Mouse (Mus musculus): ENCODE data around the gene Gm3676.
"Not testable (repeated sequence)": the region's sequence is repeated elsewhere in the genome, so short reads cannot be mapped to it uniquely, and the experiment has no call there.

Gm3676 gene

GRCm38 (mm10) chr14:41646387-41646786 lies at the start of gene Gm3676:
Gene Gm3676 (minus strand): TSS chr14:41646487.
- in situ Hi-C loops (cut with MseI, MboI): not testable (repeated sequence)

- in situ Hi-C loops (cut with MseI, MboI): not testable (repeated sequence)
These were observed 1.9 kb upstream of the Gm3676 start for GRCm38 (mm10) chr14:41648176-41648575.

- in situ Hi-C loops (cut with MseI, MboI): not testable (repeated sequence)
These were observed 16.1 kb downstream of the Gm3676 start for GRCm38 (mm10) chr14:41630144-41630543.

GRCm38 (mm10) chr14:41624512-41624911 lies 21.8 kb downstream of the Gm3676 start, which contains the start of gene Gm3072:
Gene Gm3072 (minus strand): TSS chr14:41624612.
- in situ Hi-C loops (cut with MseI, MboI): not testable (repeated sequence)

- in situ Hi-C loops (cut with MseI, MboI): not testable (repeated sequence)
These were observed 23.8 kb downstream of the Gm3676 start for GRCm38 (mm10) chr14:41622535-41622934.

- in situ Hi-C loops (cut with MseI, MboI): loop anchor here (5.0 kb wide), 1 partner anchor 1667 kb away; the partner anchor contains the start of gene Gm9732 (in 2 of the 2)
These were observed 35.6 kb downstream of the Gm3676 start for GRCm38 (mm10) chr14:41610690-41611089.

GRCm38 (mm10) chr14:41600935-41601334 lies 45.4 kb downstream of the Gm3676 start:
- in situ Hi-C loops (cut with MseI, MboI): not testable (repeated sequence)

Measured in mouse trophoblast stem cell (cell line).